Mouse (Mus musculus): ENCODE measurements around the gene Mogs. TPM values are rescaled to one million over a fixed set of nuclear protein-coding genes. Genes with fewer than 3 reads are reported as not detected.
A peak's percentile ranks its signal among the peaks of the same experiment; 100 is the strongest.

Mogs gene
- total RNA-seq, 2 experiments from 2014 or later: 9.3 to 10.3 TPM

- no peak for DNase-seq
Observed at GRCm38 (mm10) chr6:83095968-83096367, 19.3 kb upstream of the Mogs start.

- no peak for DNase-seq
Observed at GRCm38 (mm10) chr6:83098411-83098810, 16.9 kb upstream of the Mogs start.

- DNase-seq: peak; percentile 94
Observed at GRCm38 (mm10) chr6:83101316-83101687, 14.0 kb upstream of the Mogs start, which contains the start of the genes Ccdc142 and Gm42688. Gene Ccdc142, plus strand, starts transcription at chr6:83101601. Gene Gm42688, plus strand, starts transcription at chr6:83101617.

- DNase-seq: peak; percentile 65 to 68
Observed at GRCm38 (mm10) chr6:83101688-83102556, 13.4 kb upstream of the Mogs start.

- no peak for DNase-seq
Observed at GRCm38 (mm10) chr6:83103130-83103650, 12.1 kb upstream of the Mogs start.

GRCm38 (mm10) chr6:83104158-83104557 is 11.1 kb upstream of the Mogs start:
- no peak for DNase-seq

- peak; percentile 71 to 83 for DNase-seq
Observed at GRCm38 (mm10) chr6:83107566-83108400, 7.5 kb upstream of the Mogs start.

- peak; percentile 85 to 91 for DNase-seq
Observed at GRCm38 (mm10) chr6:83108762-83109668, 6.3 kb upstream of the Mogs start, which contains the start of gene Mrpl53. Gene Mrpl53, plus strand, starts transcription at chr6:83109040.

- DNase-seq: no peak
Observed at GRCm38 (mm10) chr6:83111510-83112136, 3.7 kb upstream of the Mogs start.

- no peak for DNase-seq
Observed at GRCm38 (mm10) chr6:83115682-83116372, 531 bp downstream of the Mogs start.

- no peak for DNase-seq
Observed at GRCm38 (mm10) chr6:83116373-83117164, 1.3 kb downstream of the Mogs start.

GRCm38 (mm10) chr6:83117165-83117438 is 1.8 kb downstream of the Mogs start:
- no peak for DNase-seq

GRCm38 (mm10) chr6:83117616-83118015 is 2.3 kb downstream of the Mogs start:
- no peak for DNase-seq

- no peak for DNase-seq
Observed at GRCm38 (mm10) chr6:83118369-83118768, 3.1 kb downstream of the Mogs start.

GRCm38 (mm10) chr6:83118825-83119733 is 3.8 kb downstream of the Mogs start:
- DNase-seq: peak in 1 of 2 experiments; percentile 2

GRCm38 (mm10) chr6:83119734-83120051 is 4.4 kb downstream of the Mogs start:
- DNase-seq: no peak

GRCm38 (mm10) chr6:83120930-83121862 is 5.9 kb downstream of the Mogs start, which contains the start of gene Wbp1:
Gene Wbp1, minus strand, starts transcription at chr6:83121559.
- DNase-seq: peak; percentile 96 to 99
